Mouse (Mus musculus) heart, embryonic 13.5 days (tissue): ENCODE data around the gene Tlk2. TPM values are rescaled to one million over a fixed set of nuclear protein-coding genes. Genes with fewer than 3 reads are reported as not detected.

ENCODE experiments used
- ATAC-seq: fragments of 200-750 bp; cut with Nextera tagmentation; 2 replicates; pipeline ENCODE4 v1.8.0; 2017; ENCODE audit warnings: moderate TSS enrichment; ENCODE audit not compliant: insufficient number of reproducible peaks, low FRiP score, low TSS enrichment; ENCODE audit errors: extremely low read depth
- H3K27ac ChIP-seq: fragments of 300-500 bp; sonication (generic); replicated peaks from 2 replicates; pipeline ENCODE4 v1.5.1; 2015; ENCODE audit warnings: moderate library complexity, mild to moderate bottlenecking, inconsistent platforms
- H3K27me3 ChIP-seq: fragments of 300-500 bp; sonication (generic); replicated peaks from 2 replicates; pipeline ENCODE4 v1.6.1; 2015; ENCODE audit warnings: mild to moderate bottlenecking, inconsistent platforms
- H3K36me3 ChIP-seq: fragments of 300-500 bp; sonication (generic); 2 replicates; pipeline ENCODE4 v1.6.1; 2015; ENCODE audit warnings: mild to moderate bottlenecking, inconsistent platforms
- H3K4me1 ChIP-seq: fragments of 300-500 bp; sonication (generic); 2 replicates; pipeline ENCODE4 v1.6.1; 2015; ENCODE audit warnings: inconsistent platforms
- H3K4me2 ChIP-seq: fragments of 300-500 bp; sonication (generic); 2 replicates; pipeline ENCODE4 v1.6.1; 2015; ENCODE audit warnings: inconsistent platforms, mild to moderate bottlenecking, moderate library complexity
- H3K4me3 ChIP-seq: fragments of 300-500 bp; sonication (generic); 2 replicates; pipeline ENCODE4 v1.5.1; 2015; ENCODE audit warnings: moderate library complexity, mild to moderate bottlenecking, inconsistent platforms
- H3K9ac ChIP-seq: fragments of 300-500 bp; sonication (generic); 2 replicates; pipeline ENCODE4 v1.6.1; 2015; ENCODE audit warnings: inconsistent platforms, mild to moderate bottlenecking, moderate library complexity
- H3K9me3 ChIP-seq: fragments of 300-500 bp; sonication (generic); 2 replicates; pipeline ENCODE4 v1.6.1; 2016; ENCODE audit warnings: inconsistent platforms
- WGBS: fragments of 180-500 bp; shearing (Covaris S2); methylation state at CpG from one replicate; pipeline ENCODE4 v1.1.7; 2015; ENCODE audit warnings: mixed read lengths; 5-methylcytosine and 5-hydroxymethylcytosine counted together
- polyA plus RNA-seq: library from polyadenylated mRNA; unstranded; fragments of >200 nt; fragmentation: Nextera tagmentation; extraction: Ambion mirVana; gene quantifications from 2 replicates; pipeline ENCODE4 v1.2.1, GENCODE M21; 2015

Gene Tlk2
- polyA plus RNA-seq, 1 experiment from 2014 or later = 12.2 TPM

DNA sequence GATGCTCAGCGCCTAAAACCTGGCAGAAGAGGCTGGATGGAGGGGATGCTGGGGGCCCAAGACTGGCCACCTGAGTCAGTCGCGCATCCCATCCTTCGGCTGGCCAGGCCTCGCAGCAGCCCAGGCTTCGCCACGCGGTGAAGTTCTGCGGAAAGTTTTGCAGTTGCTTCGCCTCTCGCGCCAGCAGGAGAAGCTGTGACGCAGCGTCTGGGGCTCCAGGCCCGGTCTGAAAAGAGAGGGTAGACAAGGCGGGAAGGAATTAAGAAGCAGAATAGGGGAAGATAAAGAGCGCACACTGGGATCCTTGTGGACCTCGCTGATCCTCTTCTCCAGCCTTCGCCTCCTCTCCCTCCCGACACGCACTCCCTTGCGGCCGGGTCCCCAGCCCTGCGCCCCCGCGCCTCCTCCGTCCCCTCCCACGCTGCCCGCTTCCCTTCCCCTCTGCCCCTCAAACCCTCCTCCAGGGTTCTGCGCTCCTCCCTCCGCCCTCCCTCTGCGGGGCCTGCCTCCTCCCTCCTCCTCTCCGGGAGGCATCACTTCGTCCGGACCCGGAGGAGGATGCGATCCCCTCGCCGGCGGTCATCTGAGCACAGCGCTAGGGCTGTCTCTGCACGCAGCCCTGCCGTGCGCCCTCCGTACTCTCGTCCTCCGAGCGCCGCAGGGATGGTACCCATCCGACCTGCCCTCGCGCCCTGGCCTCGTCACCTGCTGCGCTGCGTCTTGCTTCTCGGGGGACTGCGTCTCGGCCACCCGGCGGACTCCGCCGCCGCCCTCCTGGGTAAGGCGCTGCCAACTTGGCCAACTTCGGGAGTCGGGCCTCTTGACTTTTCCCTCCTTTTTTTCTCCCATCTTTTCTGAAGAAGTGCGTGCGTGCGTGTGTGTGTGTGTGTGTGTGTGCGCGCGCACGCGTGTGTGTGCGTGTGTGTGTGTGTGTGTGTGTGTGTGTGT is 113.8 kb downstream of the Tlk2 start, which contains the start of gene Mrc2:
TSS of gene Mrc2 (plus strand) at position 520 of the 948 bp plus-strand sequence.
- ATAC-seq = peak; percentile 28; the same call in 1 of the 2 replicates
- peak within 1 kb of the TSS; percentile 89 for H3K27ac ChIP-seq
- under 1% methylated on average over 69 of the region's 75 CpGs for WGBS

GRCm38 (mm10) chr11:105293101-105293581 is 114.5 kb downstream of the Tlk2 start:
- peaks cover 52% of the 10 kb centered on the region for H3K4me1 ChIP-seq
- WGBS = 5% methylated on average over 26 of the region's 26 CpGs
- peak overlapping the region; percentile 72 for H3K4me3 ChIP-seq
- peak overlapping the region; percentile 95 for H3K4me2 ChIP-seq
- peak overlapping the region; percentile 87 for H3K9ac ChIP-seq
- H3K9me3 ChIP-seq = no peaks in the 10 kb centered on the region
- peaks cover 16% of the 10 kb centered on the region for H3K36me3 ChIP-seq
- peaks cover 13% of the 10 kb centered on the region; the same call in 1 of the 2 replicates for H3K27me3 ChIP-seq
- no peak for ATAC-seq
- peak overlapping the region; percentile 89 for H3K27ac ChIP-seq

More for the DNA sequence above, 113.8 kb downstream of the Tlk2 start, which contains the start of gene Mrc2:
- Histone ChIP-seq H3K9ac (peak within 1 kb of the TSS; percentile 87), H3K27me3 (peaks cover 13% of the 10 kb centered on the region; the same call in 1 of the 2 replicates), H3K4me1 (peaks cover 52% of the 10 kb centered on the region), H3K4me3 (peak within 1 kb of the TSS; percentile 72), H3K4me2 (peak within 1 kb of the TSS; percentile 95), H3K9me3 (no peaks in the 10 kb centered on the region), H3K36me3 (peaks cover 23% of the 10 kb centered on the region)

GRCm38 (mm10) chr11:105293901-105294494 is 115.4 kb downstream of the Tlk2 start:
- WGBS = 16% methylated on average over 9 of the region's 9 CpGs
- H3K4me1 ChIP-seq = peaks cover 51% of the 10 kb centered on the region

GRCm38 (mm10) chr11:105296084-105296483 is 117.5 kb downstream of the Tlk2 start:
- H3K4me3 ChIP-seq = no peak overlapping the region
- peaks cover 13% of the 10 kb centered on the region; the same call in 1 of the 2 replicates for H3K27me3 ChIP-seq
- ATAC-seq = no peak
- H3K9ac ChIP-seq = no peak overlapping the region
- peaks cover 33% of the 10 kb centered on the region for H3K4me1 ChIP-seq
- H3K27ac ChIP-seq = no peak overlapping the region
- 72% methylated on average over 10 of the region's 10 CpGs for WGBS
- no peaks in the 10 kb centered on the region for H3K9me3 ChIP-seq
- no peak overlapping the region for H3K4me2 ChIP-seq
- H3K36me3 ChIP-seq = peaks cover 13% of the 10 kb centered on the region; the same call in 1 of the 2 replicates

More at GRCm38 (mm10) chr11:105293901-105294494, 115.4 kb downstream of the Tlk2 start:
- peak overlapping the region; percentile 87 for H3K9ac ChIP-seq
- H3K4me3 ChIP-seq = peak overlapping the region; percentile 72
- no peak for ATAC-seq
- H3K27me3 ChIP-seq = peaks cover 13% of the 10 kb centered on the region; the same call in 1 of the 2 replicates
- peak overlapping the region; percentile 95 for H3K4me2 ChIP-seq
- peaks cover 11% of the 10 kb centered on the region; the same call in 1 of the 2 replicates for H3K36me3 ChIP-seq
- no peaks in the 10 kb centered on the region for H3K9me3 ChIP-seq
- H3K27ac ChIP-seq = peak overlapping the region; percentile 89

GRCm38 (mm10) chr11:105310197-105310596 is 131.6 kb downstream of the Tlk2 start:
- no peaks in the 10 kb centered on the region for H3K9me3 ChIP-seq
- H3K4me1 ChIP-seq = peaks cover 65% of the 10 kb centered on the region
- no peak overlapping the region for H3K4me2 ChIP-seq
- peaks cover 16% of the 10 kb centered on the region for H3K36me3 ChIP-seq
- 54% methylated on average over 7 of the region's 7 CpGs for WGBS
- ATAC-seq = no peak
- H3K27me3 ChIP-seq = no peaks in the 10 kb centered on the region
- H3K9ac ChIP-seq = no peak overlapping the region
- peak overlapping the region; percentile 36; the same call in 1 of the 2 replicates for H3K27ac ChIP-seq
- H3K4me3 ChIP-seq = no peak overlapping the region

DNA sequence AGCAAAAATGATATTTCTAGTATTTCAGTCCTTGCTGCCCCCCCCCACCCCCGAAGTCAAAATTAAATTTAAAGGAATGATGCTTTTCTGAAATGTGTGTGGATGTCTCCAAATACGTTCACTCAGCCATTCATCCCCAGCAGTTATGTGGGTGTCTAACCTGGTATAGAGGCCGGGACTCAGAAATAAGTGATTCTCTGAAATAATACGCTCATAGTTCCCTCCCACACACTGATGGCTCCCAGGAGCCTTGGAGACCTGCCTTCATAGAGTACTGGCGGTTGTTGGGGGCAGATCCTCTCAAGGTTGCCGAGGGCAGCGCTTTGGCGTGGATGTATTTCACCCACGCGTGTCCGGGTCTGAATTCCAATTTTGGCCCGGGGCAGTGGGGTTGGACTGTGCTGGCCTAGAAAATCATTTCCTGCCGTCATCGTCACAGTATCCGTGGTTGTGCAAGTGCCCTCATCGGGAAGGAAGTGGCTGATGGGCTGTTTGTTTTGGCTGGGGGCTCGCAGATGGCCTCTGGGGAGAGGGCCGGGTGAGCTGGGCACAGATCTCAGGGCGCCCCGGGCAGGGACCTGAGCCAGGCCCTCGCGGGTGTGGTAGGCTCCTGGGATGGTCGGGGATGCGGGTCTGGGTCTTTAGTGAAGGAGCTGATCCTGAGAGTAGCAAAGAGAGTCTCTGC is 132.8 kb downstream of the Tlk2 start:
- H3K27ac ChIP-seq = peak overlapping the region; percentile 40; the same call in 1 of the 2 replicates
- peaks cover 4% of the 10 kb centered on the region; the same call in 1 of the 2 replicates for H3K36me3 ChIP-seq
- no peaks in the 10 kb centered on the region for H3K9me3 ChIP-seq
- peaks cover 73% of the 10 kb centered on the region for H3K4me1 ChIP-seq
- H3K4me2 ChIP-seq = peak overlapping the region; percentile 38
- no peak for ATAC-seq
- no peaks in the 10 kb centered on the region for H3K27me3 ChIP-seq
- no peak overlapping the region for H3K4me3 ChIP-seq
- H3K9ac ChIP-seq = no peak overlapping the region
- 59% methylated on average over 24 of the region's 24 CpGs for WGBS

DNA sequence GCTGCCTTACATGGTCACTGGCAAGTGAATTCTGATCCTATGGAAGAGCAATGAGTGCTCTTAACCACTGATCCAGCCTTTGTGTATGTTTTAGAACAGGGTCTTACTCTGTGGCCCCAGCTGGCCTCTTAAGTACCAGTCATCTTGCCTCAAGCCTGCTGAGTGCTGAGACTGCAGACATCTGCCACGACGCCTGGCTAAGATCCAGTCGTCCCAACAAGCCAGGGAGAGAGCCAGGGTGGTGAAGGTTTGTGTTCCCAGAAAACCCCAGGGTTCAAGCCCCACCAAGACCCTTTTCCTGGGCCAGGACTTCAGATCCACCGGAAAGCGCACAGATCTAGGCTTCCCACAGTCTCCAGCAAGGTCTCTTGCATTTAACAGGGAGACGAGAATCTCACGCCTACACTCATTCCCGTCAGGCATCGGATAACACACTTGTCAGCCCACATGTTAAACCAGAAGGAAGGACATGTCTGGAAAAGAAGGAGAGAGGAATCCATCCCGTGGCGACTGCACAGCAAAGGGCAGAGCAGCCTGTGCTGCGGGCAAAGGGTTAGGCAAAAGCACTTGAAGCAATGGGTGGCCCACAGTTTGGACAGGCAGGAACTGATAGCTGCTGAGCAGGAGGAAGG is 133.8 kb downstream of the Tlk2 start:
- 22% methylated on average over 12 of the region's 12 CpGs for WGBS
- no peaks in the 10 kb centered on the region for H3K27me3 ChIP-seq
- no peaks in the 10 kb centered on the region for H3K9me3 ChIP-seq
- peaks cover 73% of the 10 kb centered on the region for H3K4me1 ChIP-seq
- peak overlapping the region; percentile 18; the same call in 1 of the 2 replicates for H3K4me2 ChIP-seq
- no peak for ATAC-seq
- H3K4me3 ChIP-seq = no peak overlapping the region
- H3K9ac ChIP-seq = peak overlapping the region; percentile 50
- H3K36me3 ChIP-seq = 0 out of 2 replicates have a peak, but pooled peaks cover 2% of the 10 kb centered on the region
- H3K27ac ChIP-seq = peak overlapping the region; percentile 83

DNA sequence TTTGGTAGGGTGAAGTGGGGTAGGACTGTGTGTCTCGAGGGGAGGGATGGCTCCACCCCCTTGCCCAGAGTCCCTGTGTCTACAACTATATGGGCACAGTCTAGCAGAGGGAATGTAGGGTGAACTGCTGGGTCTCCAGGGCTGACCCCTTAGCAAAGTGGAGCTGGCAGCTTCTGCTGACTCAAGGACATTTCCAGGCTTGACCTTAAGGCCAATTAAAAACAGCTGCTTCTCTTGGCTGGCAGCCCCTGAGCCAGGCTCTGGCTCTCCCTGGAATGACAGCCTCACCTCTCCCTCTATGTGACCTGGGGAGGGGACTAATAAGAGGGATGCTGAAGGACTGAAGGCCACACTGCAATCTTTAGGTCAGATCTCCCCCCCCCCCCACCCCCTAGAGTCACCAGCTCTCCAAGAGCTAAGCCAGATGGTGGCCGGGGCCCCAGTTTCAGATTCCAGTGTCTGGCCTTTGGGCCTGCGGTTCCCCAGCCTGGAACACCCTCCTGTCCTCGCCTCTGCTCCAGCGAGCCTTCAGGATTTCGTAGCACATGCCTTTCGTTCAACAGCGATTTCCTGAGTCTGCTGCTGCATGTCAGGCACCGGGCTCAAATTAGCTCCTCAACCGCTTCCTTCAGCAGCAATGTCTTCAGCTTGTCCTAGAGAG is 134.5 kb downstream of the Tlk2 start:
- 0 out of 2 replicates have a peak, but pooled peaks cover 2% of the 10 kb centered on the region for H3K36me3 ChIP-seq
- peaks cover 73% of the 10 kb centered on the region for H3K4me1 ChIP-seq
- no peaks in the 10 kb centered on the region for H3K9me3 ChIP-seq
- no peaks in the 10 kb centered on the region for H3K27me3 ChIP-seq
- no peak for ATAC-seq
- H3K9ac ChIP-seq = peak overlapping the region; percentile 56
- peak overlapping the region; percentile 83 for H3K27ac ChIP-seq
- peak overlapping the region; percentile 18 for H3K4me2 ChIP-seq
- WGBS = 10% methylated on average over 10 of the region's 10 CpGs
- no peak overlapping the region for H3K4me3 ChIP-seq

GRCm38 (mm10) chr11:105313633-105314014 is 135.0 kb downstream of the Tlk2 start:
- peak overlapping the region; percentile 83 for H3K27ac ChIP-seq
- ATAC-seq = no peak
- peak overlapping the region; percentile 63 for H3K9ac ChIP-seq
- H3K4me1 ChIP-seq = peaks cover 69% of the 10 kb centered on the region
- 0 out of 2 replicates have a peak, but pooled peaks cover 2% of the 10 kb centered on the region for H3K36me3 ChIP-seq
- WGBS = 28% methylated on average over 8 of the region's 8 CpGs
- H3K4me3 ChIP-seq = no peak overlapping the region
- H3K27me3 ChIP-seq = no peaks in the 10 kb centered on the region
- peak overlapping the region; percentile 18 for H3K4me2 ChIP-seq
- H3K9me3 ChIP-seq = no peaks in the 10 kb centered on the region

- 75% methylated on average over 8 of the region's 8 CpGs for WGBS
- peaks cover 6% of the 10 kb centered on the region; the same call in 1 of the 2 replicates for H3K36me3 ChIP-seq
- peaks cover 54% of the 10 kb centered on the region for H3K4me1 ChIP-seq
- H3K27ac ChIP-seq = no peak overlapping the region
- no peak for ATAC-seq
- no peak overlapping the region for H3K4me3 ChIP-seq
- no peaks in the 10 kb centered on the region for H3K9me3 ChIP-seq
- H3K9ac ChIP-seq = no peak overlapping the region
- H3K4me2 ChIP-seq = no peak overlapping the region
- H3K27me3 ChIP-seq = no peaks in the 10 kb centered on the region
Observed at GRCm38 (mm10) chr11:105315296-105315695, 136.7 kb downstream of the Tlk2 start.
